8 mouse cellular contexts compared by ENCODE assay signal in genomic region chr1:179061759-179062168, GRCm38 (mm10).
A peak's percentile ranks its signal among the peaks of the same experiment; 100 is the strongest.
DNase-seq lines count a peak whose midpoint lies in the region; ATAC-seq and TF ChIP-seq lines count a peak whose summit lies in the region.

No protein-coding gene starts in this region.

- TF ChIP-seq CTCF in heart, adult 2 months (IDR thresholded peaks at IDR 0.05), result no peak
- no peak for TF ChIP-seq CTCF in kidney, adult 2 months (conservative IDR thresholded peaks at IDR 0.05; ENCODE audit: insufficient read depth, insufficient read length, low read depth, low read length)
- TF ChIP-seq CTCF in lung, adult 2 months (IDR thresholded peaks at IDR 0.05; ENCODE audit: insufficient read depth, low read length), result no peak

- no peak overlapping the region for H3K9ac ChIP-seq in heart, adult 2 months (ENCODE audit: low read depth, low read length)

- H3K4me3 ChIP-seq in heart, adult 2 months, result no peak overlapping the region
- H3K4me3 ChIP-seq in kidney, adult 2 months (ENCODE audit: insufficient read depth, low read depth, low read length), result no peak overlapping the region
- H3K4me3 ChIP-seq in lung, adult 2 months (replicated peaks; ENCODE audit: extremely low read depth, low read depth, low read length), result no peak overlapping the region

- H3K4me1 ChIP-seq in heart, adult 2 months (ENCODE audit: control insufficient read depth, insufficient read depth, low read length), result peaks cover 8% of the 10 kb centered on the region
- no peaks in the 10 kb centered on the region for H3K4me1 ChIP-seq in kidney, adult 2 months (ENCODE audit: control insufficient read depth, insufficient read depth, low read length)
- peaks cover 9% of the 10 kb centered on the region for H3K4me1 ChIP-seq in lung, adult 2 months (ENCODE audit: control insufficient read depth, insufficient read depth, low read length)

- WGBS in heart, adult 2 months, result 8% methylated on average over 9 of the region's 9 CpGs
- 26% methylated on average over 9 of the region's 9 CpGs for WGBS in kidney, adult 2 months
- 10% methylated on average over 9 of the region's 9 CpGs for WGBS in lung, adult 2 months

- no peak for TF ChIP-seq POLR2A in heart, adult 2 months (IDR thresholded peaks at IDR 0.05; ENCODE audit: insufficient read depth, low read depth, low read length)
- TF ChIP-seq POLR2A in kidney, adult 2 months (IDR thresholded peaks at IDR 0.05; ENCODE audit: low read depth, low read length), result no peak
- no peak for TF ChIP-seq POLR2A in lung, adult 2 months (IDR thresholded peaks at IDR 0.05; ENCODE audit: borderline replicate concordance, extremely low read depth, low read depth, low read length)

- peak; percentile 48 for ATAC-seq in common myeloid progenitor, adult 5-6 weeks (replicated peaks; ENCODE audit: low read depth, poor library complexity, severe bottlenecking)

- intact Hi-C loops in heart, adult 2 months (cut with DNase I), result no loop called here

- H3K79me2 ChIP-seq in heart, adult 2 months (replicated peaks; ENCODE audit: control insufficient read depth, insufficient read depth, low read length), result no peaks in the 10 kb centered on the region

- no peak overlapping the region for H3K27ac ChIP-seq in heart, adult 2 months
- H3K27ac ChIP-seq in kidney, adult 2 months (ENCODE audit: insufficient read depth, low read depth, low read length), result no peak overlapping the region

- no peaks in the 10 kb centered on the region for H3K36me3 ChIP-seq in heart, adult 2 months (ENCODE audit: control insufficient read depth, insufficient read depth, low read length)
- no peaks in the 10 kb centered on the region for H3K36me3 ChIP-seq in kidney, adult 2 months (ENCODE audit: control insufficient read depth, insufficient read depth, low read length)

- TF ChIP-seq EP300 in heart, adult 2 months (IDR thresholded peaks at IDR 0.05; ENCODE audit: insufficient read depth, low read depth, low read length), result no peak

- DNase-seq in retina, postnatal 1 day, result peak; percentile 59
- no peak for DNase-seq in retina, embryonic 14.5 days (ENCODE audit: low spot score)
- peak; percentile 72 to 78 for DNase-seq in heart, adult 2 months
- DNase-seq in kidney, adult 2 months, result peak; percentile 70
- peak; percentile 45 for DNase-seq in lung, adult 2 months
- peak; percentile 81 for DNase-seq in ovary, postnatal 14 days (ENCODE audit: low spot score)
- DNase-seq in layer of hippocampus, adult 9-10 months (ENCODE audit: low spot score), result no peak

- H3K27me3 ChIP-seq in heart, adult 2 months (ENCODE audit: control insufficient read depth, insufficient read depth, low read length), result no peaks in the 10 kb centered on the region
- H3K27me3 ChIP-seq in kidney, adult 2 months (replicated peaks; ENCODE audit: control insufficient read depth, insufficient read depth, low read length), result no peaks in the 10 kb centered on the region

Comparison
In these comparisons a context has a peak if more than half of its experiments do, and no peak if none do; other contexts are left out.
1. DNase-seq: peak in retina, postnatal 1 day (single experiment), heart, adult 2 months (2 of 2), kidney, adult 2 months (single experiment), lung, adult 2 months (single experiment) and ovary, postnatal 14 days (single experiment); none in retina, embryonic 14.5 days (single experiment) and layer of hippocampus, adult 9-10 months (single experiment).